Mouse (Mus musculus) frontal cortex, postnatal 14 days (tissue): Measurements from ENCODE around the gene Smu1.
A peak's percentile ranks its signal among the peaks of the same experiment; 100 is the strongest.
"Not testable (repeated sequence)": the region's sequence is repeated elsewhere in the genome, so short reads cannot be mapped to it uniquely, and the experiment has no call there.

Source experiments
- DNase-seq, 2 experiments: peaks; one replicate each; pipeline ENCODE4 v3.0.0; 2022; ENCODE audit warnings: low spot score in 2 of 2

The Smu1 gene

DNA sequence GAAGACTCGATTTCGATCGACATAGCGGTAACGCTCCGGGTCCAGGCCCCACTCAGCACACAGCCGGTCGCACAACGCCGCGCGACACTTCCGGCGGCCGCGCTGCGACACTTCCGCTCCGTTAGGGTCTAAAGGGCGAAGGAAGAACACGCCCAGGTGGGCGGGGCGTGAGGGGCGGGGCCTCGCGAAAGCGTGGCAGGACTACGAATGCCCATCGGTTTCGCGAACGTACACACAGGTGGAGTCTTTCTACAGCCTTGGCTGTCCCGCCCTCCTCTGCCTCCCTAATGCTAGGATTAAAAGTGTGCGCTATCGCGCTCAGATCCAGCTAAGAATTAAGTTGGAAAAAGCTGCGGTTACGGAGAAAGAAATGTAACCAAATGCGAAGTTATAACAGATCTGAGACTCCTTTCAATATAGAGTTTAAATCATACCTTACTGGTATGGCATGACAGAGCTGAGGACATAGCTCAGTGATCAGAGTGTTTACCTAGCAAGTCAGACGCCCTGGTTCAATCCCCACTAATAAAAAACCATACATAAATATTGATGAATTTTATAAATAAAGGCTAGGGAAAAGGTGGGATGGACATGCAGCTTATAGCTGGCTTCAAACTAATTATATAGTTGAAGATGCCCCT, at the start of gene Smu1:
Smu1 (minus strand) TSS at position 144 of the 641 bp plus-strand sequence.
- DNase-seq, result peak; percentile 92 to 95

DNA sequence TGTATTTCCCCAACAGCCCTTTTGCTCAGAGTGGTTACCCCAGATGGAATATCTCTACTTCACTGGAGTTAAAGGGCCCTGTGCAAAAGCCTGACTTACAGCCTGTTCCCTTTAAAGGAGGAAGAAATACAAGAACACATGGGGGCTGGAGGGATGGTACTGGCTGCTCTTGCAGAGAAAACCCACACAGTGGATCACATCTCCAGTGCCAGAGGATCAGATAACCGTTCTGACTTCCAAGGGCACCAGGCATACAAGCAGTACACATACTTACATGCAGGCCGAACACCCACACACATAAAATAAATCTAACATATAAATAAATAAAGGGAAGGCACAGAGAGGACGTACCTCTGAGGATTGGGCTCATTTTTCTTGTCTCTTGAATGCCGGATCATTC, 49.7 kb upstream of the Smu1 start:
- DNase-seq, result no peak

DNA sequence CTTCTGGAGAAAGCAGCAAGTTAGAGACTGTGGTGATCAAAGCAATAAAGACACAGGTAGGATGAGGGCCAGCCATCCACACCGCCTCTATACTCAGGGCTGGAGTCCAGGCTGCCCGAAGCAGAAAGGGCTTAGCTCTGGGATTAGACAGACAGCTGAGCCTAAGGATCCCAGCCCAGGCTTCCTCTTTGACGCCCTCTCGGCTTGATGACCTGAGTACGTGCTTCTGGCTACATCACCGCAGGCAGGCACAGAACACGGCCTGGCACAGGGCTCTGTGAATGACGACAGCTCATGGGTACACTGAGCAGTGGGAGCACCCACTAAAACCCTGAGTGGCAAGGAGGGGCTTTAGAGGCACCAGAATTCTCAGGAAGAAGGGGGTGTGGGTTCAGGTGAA, 47.7 kb upstream of the Smu1 start:
- no peak for DNase-seq

DNA sequence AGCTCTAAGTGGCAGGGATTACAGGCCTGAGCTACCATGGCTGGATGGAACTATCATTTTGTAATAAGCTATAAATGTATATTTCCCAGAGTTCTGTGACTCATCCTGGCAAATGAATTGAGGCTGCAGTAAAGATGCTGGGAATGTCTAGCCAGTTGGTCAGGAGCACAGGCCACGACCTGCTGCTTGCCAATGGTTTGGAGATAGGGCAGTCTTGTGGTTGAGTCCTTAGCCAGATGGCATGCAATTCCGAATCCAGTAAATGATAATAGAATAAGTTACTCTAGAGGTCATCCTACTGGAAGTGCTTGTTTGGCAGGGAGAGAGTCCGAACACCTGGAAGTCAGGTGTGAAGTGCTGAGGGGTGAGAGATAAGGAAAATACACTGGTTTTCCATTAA, 45.1 kb upstream of the Smu1 start:
- no peak for DNase-seq

DNA sequence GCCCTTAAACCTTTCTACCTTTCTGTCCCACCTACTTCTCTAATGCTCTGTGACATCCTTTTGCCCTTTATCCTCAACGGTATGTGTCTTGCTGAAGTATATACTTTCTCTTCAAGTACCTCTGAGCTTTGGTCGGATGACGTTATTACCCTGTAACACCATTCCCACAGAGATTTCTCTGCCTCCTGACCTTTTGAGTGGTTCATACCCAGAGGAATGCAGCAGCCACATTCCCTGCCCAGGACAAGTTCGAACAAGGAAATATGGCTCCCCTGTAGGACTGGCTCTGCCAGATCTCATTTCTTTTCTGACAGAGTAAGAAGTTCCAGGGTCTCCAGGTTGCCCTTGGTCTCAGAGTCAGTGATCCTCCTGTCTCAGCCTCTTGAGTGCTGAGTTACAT, 44.2 kb upstream of the Smu1 start:
- no peak for DNase-seq

DNA sequence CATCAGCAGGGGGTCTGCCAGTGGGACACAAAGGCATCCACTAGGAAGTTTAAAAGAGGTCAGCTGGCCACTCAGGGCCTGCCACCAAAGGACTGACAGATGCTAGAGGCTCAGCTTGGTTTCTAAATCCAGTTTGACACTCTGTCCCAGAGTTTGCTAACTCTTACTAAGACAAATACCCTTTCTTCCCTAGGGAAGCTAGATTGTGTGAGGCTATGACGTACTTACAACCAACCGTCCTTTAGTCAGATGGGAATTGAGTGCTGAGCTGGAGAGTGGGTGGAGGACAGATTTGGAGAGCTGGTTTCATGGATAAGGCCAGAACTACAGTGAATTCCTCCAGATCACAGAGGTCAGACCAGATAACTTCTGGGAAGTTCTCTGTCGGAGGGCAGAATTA, 43.1 kb upstream of the Smu1 start:
- DNase-seq, result no peak

DNA sequence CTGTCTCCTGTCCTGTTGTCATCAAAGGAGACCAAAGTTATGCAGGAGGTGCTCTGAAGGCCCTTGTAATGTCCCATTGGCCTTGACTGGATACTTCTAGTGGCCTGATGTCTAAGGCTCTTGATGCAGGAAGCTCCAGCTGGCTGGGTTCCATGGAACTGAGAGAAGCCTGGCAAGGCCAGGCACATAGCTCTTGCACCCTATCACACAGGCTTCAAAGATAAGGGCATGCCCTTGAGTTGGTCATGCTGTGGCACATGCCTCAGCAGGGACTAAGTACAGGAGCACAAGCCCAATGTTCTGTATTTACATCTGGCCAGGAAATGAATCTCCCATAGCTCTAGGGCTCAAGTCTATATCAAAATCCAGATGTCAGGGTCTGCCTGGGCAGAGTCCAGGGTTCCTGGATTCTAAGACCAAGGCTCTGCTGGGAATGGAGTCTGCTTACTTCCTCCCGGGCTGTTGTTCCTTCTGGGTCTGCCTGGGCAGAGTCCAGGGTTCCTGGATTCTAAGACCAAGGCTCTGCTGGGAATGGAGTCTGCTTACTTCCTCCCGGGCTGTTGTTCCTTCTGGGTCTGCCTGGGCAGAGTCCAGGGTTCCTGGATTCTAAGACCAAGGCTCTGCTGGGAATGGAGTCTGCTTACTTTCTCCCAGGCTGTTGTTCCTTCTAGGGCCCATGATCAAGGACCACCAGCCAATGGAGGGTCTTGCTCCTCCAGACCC, 41.3 kb upstream of the Smu1 start:
- DNase-seq, result not testable (repeated sequence)

DNA sequence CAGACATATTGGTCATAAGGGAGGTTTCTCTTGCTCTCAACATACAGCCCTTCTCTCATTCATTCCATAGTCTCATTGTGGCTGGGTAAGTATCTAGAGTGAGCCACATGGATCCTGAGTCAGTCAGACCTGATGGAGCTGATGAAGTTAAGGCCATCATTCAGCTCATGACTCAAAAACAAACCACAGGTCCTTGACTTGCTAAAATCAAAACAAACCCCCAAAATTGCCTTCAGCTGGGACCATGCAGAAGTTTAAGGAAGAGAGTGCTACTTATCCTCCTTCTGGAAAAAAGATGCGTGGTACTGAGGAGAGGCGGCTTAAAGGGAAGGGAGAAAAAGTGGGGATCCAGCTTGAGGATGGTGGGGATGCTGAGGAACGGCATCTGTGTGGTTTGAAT, 38.0 kb upstream of the Smu1 start:
- DNase-seq, result no peak

DNA sequence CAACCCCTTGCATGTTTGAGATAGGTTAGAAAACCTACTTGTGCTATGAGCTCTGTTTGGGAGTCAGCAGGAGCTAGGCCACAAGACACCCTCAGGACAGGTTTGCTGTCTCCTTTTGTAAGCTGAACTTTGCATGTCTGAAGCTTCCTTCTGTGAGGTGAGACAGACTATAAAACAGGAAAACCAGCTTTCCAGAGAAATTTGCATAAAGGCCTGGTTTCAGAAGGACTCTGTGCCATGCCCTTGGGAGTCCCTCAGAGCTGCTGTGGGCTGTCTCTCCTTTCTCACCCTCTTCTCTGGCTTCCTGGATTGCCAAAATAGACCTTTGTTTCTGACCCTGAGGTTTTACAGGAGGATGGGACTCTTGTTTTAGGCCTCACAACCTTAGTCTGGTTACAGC, 36.6 kb upstream of the Smu1 start:
- no peak for DNase-seq

DNA sequence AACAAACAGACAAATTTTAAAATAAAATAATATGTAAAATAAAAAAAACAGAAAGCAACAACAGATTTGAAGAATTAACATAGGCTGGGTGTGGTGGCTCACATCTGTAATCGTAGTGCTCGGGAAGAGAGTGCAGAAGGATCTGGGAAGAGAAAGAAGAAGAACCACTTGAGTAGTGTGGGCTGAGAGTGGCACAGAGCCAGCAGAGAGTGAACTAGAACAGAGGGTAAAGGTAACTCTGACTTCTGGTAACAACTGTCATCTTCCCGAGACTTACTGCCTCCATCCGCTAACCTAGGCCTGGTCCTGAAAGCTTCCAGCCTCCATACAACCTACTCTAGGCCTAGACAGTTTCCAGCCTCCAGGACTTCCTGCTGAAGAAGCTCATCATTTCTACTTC, 33.5 kb upstream of the Smu1 start:
- DNase-seq, result no peak

DNA sequence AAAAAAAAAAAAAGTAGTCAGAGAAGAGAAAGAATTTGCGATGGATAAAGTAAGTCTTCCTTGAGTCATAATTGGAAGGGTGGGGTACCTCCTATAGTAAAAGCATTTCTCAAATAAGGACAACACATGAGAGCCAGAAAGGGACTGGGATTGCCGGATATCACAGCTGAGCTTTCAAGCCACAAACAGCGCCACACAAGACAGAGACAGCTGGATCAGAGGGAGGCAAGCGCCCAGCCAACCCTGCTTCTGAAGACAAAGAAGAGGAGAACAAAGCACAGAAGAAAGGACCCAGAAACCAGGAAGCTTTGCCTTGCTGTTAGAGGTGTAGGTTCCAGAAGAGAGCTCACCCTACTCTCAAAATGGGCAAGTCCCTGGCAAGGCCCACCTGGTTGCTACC, 28.9 kb upstream of the Smu1 start:
- DNase-seq, result no peak

DNA sequence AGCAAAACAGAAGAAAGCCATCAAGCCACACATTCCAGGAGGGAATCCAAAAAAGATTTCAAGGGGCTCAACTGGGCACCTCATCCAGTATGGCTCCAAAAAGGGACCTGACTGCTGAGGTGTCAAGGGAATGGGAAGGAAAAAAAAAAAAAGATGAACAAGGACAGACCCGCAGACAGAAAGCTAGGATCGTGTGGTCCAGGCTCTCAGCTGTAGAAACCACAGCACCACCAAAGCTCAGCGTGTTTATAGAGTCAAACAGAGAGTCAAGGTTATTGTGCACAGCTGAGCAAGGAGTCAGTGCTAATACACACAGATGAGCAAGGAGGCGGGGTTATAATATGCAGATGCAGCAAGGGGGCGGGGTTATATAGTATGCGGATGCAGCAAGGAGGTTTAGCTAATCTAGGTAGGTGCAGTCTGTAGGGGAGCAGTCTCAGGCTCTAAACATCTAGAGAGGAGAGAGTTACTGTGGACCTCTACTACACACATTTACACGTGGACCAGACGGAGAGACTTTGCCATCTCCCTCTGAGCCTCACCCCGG, 28.0 kb upstream of the Smu1 start:
- DNase-seq, result no peak

DNA sequence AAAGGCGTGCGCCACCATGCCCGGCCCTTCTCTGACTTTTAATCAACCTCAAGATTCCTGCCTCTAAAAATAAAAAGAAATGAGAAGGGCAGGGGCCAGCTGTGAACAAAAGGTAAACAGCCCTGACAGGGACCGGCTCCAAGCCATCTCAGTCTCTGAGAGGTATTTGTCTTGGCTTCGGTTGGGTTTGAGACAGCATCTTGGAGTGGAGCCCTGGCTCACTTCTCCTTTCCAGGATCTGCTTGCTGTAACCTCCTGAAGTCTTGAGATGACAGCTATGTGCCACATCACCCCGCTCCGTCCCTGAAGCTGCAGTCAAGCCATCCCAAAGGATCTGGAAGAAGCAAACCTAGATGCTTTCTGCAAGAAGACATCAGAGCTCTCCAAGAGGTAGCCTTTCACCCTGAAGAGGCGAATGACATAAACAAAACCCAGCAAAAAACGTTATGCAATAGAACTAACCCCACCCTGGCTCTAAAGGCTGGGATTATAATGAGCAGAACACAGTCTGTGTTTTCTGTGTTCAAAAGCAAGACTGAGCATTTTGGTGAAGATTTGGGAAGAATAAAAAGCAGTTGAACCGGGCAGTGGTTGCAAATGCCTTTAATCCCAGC, 26.9 kb upstream of the Smu1 start:
- no peak for DNase-seq

DNA sequence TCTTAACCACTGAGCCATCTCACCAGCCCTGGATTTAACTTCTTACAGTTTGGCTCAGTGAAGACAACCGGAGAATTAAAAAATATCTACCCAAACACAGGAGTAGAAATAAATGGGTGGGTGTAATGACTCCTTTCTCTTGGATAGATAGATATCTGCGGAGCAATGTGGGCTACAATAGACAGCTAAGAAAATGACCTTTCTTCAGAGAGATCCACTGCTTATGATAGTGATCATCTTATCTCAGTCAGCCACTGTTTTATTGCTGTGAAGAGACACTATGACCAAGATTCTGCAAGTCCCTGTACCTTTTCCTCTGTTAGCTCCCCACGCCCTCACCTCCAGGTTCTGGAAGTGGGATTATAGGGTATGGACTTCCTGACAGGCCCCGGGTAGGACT, 25.3 kb upstream of the Smu1 start:
- DNase-seq, result no peak

DNA sequence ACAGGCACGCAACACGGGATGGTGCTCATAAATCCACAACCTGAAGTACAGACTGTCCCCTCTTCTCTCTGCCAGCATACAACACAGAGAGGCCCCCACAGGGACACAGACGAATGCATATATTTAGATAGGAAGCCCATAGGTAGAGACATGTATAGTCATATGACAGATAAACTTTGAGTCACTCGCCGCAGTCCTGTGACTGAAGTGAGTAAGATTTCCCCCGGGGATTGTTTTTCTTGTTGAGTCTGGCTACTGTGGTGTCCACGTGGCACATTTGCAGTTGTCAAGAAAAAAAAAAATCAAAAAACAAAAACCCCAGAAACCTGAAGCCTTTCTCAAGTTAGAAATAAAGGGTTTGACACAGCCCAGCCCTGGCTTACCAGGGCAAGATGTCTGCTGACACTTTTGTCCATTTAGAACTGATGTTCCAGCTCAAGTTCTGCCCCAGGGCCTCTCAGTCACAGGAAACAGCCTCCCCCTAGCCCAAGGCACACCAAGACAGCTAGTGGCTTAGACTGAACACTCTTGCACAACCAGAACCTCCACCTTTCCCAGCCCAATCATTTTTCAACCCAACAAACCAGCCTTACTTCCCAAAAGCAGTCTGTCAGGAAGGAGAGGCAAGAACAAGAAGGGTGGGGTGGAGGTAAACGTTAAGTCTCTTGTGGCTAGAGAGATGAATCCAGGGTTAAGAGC, 24.2 kb upstream of the Smu1 start:
- no peak for DNase-seq

DNA sequence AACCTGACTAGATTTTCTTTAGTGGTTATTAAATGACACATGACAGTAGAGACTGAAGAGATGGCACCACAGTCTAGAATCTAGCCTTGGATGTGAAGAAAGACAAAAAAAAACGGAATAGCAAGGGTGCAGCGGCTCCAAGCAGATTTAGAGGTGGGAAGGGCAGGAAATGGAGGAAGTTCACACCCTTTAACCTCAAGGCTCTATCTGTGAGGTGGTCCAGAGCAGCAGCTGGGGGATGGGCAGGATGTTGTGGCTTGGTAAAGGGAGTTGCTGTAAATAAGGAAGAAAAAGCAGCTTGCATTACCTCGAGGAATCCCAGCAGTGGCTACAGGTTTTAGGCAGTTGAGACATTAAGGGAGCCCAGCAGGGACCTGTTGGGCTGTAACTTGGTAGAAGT, 23.4 kb upstream of the Smu1 start:
- DNase-seq, result no peak

DNA sequence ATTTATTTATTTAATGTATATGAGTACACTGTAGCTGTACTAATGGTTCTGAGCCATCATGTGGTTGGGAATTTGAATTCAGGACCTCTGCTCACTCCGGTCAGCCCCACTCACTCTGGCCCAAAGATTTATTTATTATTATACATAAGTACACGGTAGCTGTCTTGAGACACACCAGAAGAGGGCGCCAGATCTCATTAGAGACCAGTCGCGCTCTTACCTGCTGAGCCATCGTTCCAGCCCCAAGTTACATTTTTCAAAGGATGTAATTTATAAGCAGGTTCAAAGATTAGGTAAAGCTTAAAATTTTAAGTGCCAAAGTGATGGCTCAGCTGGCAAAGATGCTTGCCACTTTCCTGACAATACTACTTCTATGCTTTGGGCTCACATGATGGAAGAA, 20.9 kb upstream of the Smu1 start:
- no peak for DNase-seq

DNA sequence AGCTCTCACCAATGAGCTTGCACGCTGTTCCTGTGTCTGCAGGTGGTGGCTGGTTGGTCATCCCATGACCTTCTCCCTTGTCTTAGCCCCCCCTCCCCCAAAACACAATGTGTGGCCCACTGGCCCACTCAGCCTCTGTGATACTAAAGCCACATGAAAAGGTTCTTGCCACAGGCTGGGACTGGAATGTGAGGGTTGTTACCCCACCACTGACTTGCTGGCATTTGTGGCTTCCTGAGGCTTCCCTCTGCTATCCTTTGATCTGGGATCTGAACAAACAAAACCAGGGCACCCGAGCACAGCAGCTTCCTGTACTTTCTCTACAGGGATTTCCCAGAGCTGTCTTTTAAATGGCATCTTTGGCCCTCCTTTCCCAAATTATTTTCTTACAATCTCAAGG, 19.4 kb upstream of the Smu1 start:
- no peak for DNase-seq

DNA sequence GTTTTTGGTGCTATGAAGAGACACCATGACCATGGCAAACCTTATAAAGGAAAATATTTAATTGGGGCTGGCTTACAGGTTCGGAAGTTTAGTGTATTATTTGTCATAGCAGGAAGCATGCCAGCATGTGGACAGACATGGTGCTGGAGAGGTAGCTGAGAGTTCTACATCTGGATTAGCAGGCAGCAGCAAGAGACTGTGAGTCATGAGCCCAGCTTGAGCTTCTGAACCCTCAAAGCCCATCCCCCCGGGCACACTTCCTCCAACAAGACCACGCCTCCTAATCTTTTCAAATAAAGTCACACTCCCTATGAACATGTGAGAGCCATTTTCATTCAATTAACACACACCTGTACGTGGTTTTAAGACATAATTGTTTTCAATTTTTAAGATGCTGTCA, 18.7 kb upstream of the Smu1 start:
- DNase-seq, result no peak

DNA sequence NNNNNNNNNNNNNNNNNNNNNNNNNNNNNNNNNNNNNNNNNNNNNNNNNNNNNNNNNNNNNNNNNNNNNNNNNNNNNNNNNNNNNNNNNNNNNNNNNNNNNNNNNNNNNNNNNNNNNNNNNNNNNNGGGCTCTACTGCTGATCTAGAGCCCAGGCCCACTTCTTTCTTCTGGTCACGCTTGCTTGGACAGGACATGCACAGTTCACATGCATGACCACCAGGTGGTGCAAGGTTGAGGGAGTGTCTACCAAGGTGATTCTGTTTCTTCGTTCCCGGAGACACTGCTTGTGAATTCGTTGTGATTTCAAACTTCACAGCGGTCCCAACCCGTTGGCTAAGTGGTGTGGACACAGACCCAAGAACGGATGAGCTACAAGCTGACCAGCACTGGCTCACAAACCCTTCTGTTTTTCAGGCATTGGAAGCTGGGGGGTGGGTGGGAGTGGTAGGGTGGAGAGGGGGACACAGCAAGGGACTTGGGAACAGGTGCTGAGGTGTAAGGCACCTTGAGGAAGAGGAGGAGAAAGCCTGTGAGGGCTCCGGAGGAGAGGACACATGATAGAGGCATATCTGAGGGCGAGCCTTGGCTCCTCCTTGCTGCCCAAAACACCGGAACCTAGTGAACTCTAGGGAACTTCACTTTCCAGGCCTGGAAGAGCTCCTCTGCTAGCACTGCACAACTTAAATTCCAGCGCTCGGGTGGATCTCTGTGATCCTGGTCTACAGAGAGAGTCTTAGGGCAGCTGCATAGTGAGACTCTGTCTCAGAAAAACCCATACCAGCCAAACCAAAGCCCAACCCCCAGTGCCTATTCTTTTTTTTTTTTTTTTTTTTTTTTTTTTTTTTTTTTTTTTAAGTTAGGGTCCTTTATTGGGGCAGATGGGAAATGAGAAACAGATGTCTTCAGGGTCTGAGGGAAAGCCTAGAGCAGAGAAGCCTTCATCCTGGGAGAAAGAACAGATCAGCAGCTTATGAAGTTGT, 16.8 kb upstream of the Smu1 start:
- peak; percentile 44 to 59 for DNase-seq

DNA sequence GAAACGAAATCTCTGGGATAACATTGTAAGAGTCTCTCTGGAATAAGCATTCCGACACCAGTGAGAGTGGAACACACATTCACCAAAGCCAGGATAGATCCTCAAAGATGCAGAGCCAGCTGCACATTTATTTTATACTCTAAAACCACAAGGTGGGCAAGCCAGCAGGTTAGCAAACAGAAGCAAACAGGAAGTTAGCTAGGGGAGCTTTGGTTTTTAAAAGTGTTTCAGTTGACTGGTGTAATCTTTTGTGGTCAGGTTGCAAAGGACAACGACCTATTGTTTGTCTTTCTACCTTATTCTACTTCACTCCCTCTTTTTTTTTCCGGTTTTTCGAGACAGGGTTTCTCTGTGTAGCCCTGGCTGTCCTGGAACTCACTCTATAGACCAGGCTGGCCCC, 2.2 kb upstream of the Smu1 start:
- DNase-seq, result no peak
